Mouse (Mus musculus) hindbrain, postnatal 0 days (tissue): Measurements from ENCODE around the gene Ndufa8. TPM values are rescaled to one million over a fixed set of nuclear protein-coding genes. Genes with fewer than 3 reads are reported as not detected.

Source experiments
- ATAC-seq: fragments of 200-750 bp; cut with Nextera tagmentation; 2 replicates; pipeline ENCODE4 v1.8.0; 2017; ENCODE audit warnings: mild to moderate bottlenecking, moderate TSS enrichment, moderate library complexity
- DNase-seq: peaks from one replicate; pipeline ENCODE4 v3.0.0-alpha.2; 2015; ENCODE audit warnings: low spot score
- H3K27ac ChIP-seq: fragments of 300-500 bp; sonication (generic); 2 replicates; pipeline ENCODE4 v1.5.1; 2014; ENCODE audit warnings: mild to moderate bottlenecking
- H3K27me3 ChIP-seq: fragments of 300-500 bp; sonication (generic); 2 replicates; pipeline ENCODE4 v1.6.1; 2014; ENCODE audit warnings: low read length, mixed read lengths; ENCODE audit not compliant: insufficient read depth
- H3K36me3 ChIP-seq: fragments of 300-500 bp; sonication (generic); 2 replicates; pipeline ENCODE4 v1.6.1; 2014; ENCODE audit warnings: low read length, mixed read lengths; ENCODE audit not compliant: insufficient read depth
- H3K4me1 ChIP-seq: fragments of 300-500 bp; sonication (generic); 2 replicates; pipeline ENCODE4 v1.6.1; 2014; ENCODE audit warnings: antibody characterized with exemption, low read length, mixed read lengths; ENCODE audit not compliant: insufficient read depth
- H3K4me2 ChIP-seq: fragments of 300-500 bp; sonication (generic); 2 replicates; pipeline ENCODE4 v1.6.1; 2014; ENCODE audit warnings: low read depth, mild to moderate bottlenecking, low read length, moderate library complexity, mixed read lengths
- H3K4me3 ChIP-seq: fragments of 300-500 bp; sonication (generic); 2 replicates; pipeline ENCODE4 v1.5.1; 2014; ENCODE audit warnings: low read length
- H3K9ac ChIP-seq: fragments of 300-500 bp; sonication (generic); replicated peaks from 2 replicates; pipeline ENCODE4 v1.6.1; 2014; ENCODE audit warnings: mild to moderate bottlenecking, low read length, moderate library complexity, mixed read lengths
- H3K9me3 ChIP-seq: fragments of 300-500 bp; sonication (generic); 2 replicates; pipeline ENCODE4 v1.6.1; 2016; ENCODE audit warnings: low read length, mixed read lengths
- CTCF ChIP-seq: IDR thresholded peaks from 2 replicates; pipeline ENCODE4 v1.5.1; 2016; ENCODE audit warnings: antibody characterized with exemption, control low read depth, low read depth
- WGBS: fragments of 180-500 bp; shearing (Covaris S2); extraction: QIAGEN DNeasy Blood & Tissue Kit; methylation state at CpG from one replicate; pipeline ENCODE4 v1.1.7; 2014; 5-methylcytosine and 5-hydroxymethylcytosine counted together
- polyA plus RNA-seq: library from polyadenylated mRNA; unstranded; fragments of >200 nt; fragmentation: Nextera tagmentation; extraction: Ambion mirVana; gene quantifications from 2 replicates; pipeline ENCODE4 v1.2.1, GENCODE M21; 2015
- total RNA-seq: library from RNA; depleted of rRNA; stranded (reverse); fragments of >200 nt; gene quantifications from 2 replicates; pipeline ENCODE4 v1.2.3, GENCODE M21; 2014

Ndufa8 gene
- total and polyA plus RNA-seq, 2 experiments from 2014 or later, result 85.4 to 376 TPM

GRCm38 (mm10) chr2:36049567-36049954 is 355 bp upstream of the Ndufa8 start:
- Histone ChIP-seq H3K4me3 (peak overlapping the region; percentile 54), H3K4me1 (peaks cover 8% of the 10 kb centered on the region), H3K27ac (no peak overlapping the region), H3K4me2 (peak overlapping the region; percentile 75), H3K27me3 (no peaks in the 10 kb centered on the region), H3K36me3 (no peaks in the 10 kb centered on the region), H3K9ac (no peak overlapping the region), H3K9me3 (no peaks in the 10 kb centered on the region)
- no peak for TF ChIP-seq CTCF
- peak; percentile 49; the same call in 1 of the 2 replicates for ATAC-seq
- WGBS, result 44% methylated on average over 10 of the region's 10 CpGs
- no peak for DNase-seq

GRCm38 (mm10) chr2:36048164-36048563 is 1.0 kb downstream of the Ndufa8 start:
- Histone ChIP-seq H3K4me2 (peak overlapping the region; percentile 75), H3K27me3 (no peaks in the 10 kb centered on the region), H3K4me1 (peaks cover 8% of the 10 kb centered on the region), H3K9ac (peak overlapping the region; percentile 69), H3K36me3 (0 out of 2 replicates have a peak, but pooled peaks cover under 1% of the 10 kb centered on the region), H3K9me3 (no peaks in the 10 kb centered on the region), H3K27ac (peak overlapping the region; percentile 68; the same call in 1 of the 2 replicates), H3K4me3 (peak overlapping the region; percentile 54)
- DNase-seq, result no peak
- TF ChIP-seq CTCF, result no peak
- WGBS, result 74% methylated on average over 8 of the region's 8 CpGs
- ATAC-seq, result no peak

- no peak for ATAC-seq
- no peaks in the 10 kb centered on the region for H3K4me1 ChIP-seq
- no peak overlapping the region for H3K27ac ChIP-seq
- DNase-seq, result no peak
- H3K36me3 ChIP-seq, result peaks cover 14% of the 10 kb centered on the region; the same call in 1 of the 2 replicates
- H3K4me3 ChIP-seq, result no peak overlapping the region
- H3K9ac ChIP-seq, result no peak overlapping the region
- no peak overlapping the region for H3K4me2 ChIP-seq
- TF ChIP-seq CTCF, result no peak
- no peaks in the 10 kb centered on the region for H3K9me3 ChIP-seq
- WGBS, result 70% methylated on average over 1 of the region's 1 CpGs
- no peaks in the 10 kb centered on the region for H3K27me3 ChIP-seq
Observed at GRCm38 (mm10) chr2:36040872-36041271, 8.3 kb downstream of the Ndufa8 start.

- DNase-seq (no peak), ATAC-seq (no peak)
- no peaks in the 10 kb centered on the region for H3K9me3 ChIP-seq
- H3K9ac ChIP-seq, result no peak overlapping the region
- TF ChIP-seq CTCF, result no peak
- no peak overlapping the region for H3K4me2 ChIP-seq
- H3K27me3 ChIP-seq, result no peaks in the 10 kb centered on the region
- no peak overlapping the region for H3K27ac ChIP-seq
- H3K4me1 ChIP-seq, result no peaks in the 10 kb centered on the region
- WGBS, result 84% methylated on average over 7 of the region's 7 CpGs
- no peak overlapping the region for H3K4me3 ChIP-seq
- H3K36me3 ChIP-seq, result peaks cover 24% of the 10 kb centered on the region
Observed at GRCm38 (mm10) chr2:36039297-36039985, 9.8 kb downstream of the Ndufa8 start.

GRCm38 (mm10) chr2:36035413-36036081 is 13.7 kb downstream of the Ndufa8 start:
- TF ChIP-seq CTCF, result no peak
- peaks cover 5% of the 10 kb centered on the region; the same call in 1 of the 2 replicates for H3K9me3 ChIP-seq
- peaks cover 21% of the 10 kb centered on the region for H3K36me3 ChIP-seq
- ATAC-seq (no peak), DNase-seq (no peak)
- WGBS, result 89% methylated on average over 11 of the region's 11 CpGs
- H3K27me3 ChIP-seq, result no peaks in the 10 kb centered on the region
- no peak overlapping the region for H3K27ac ChIP-seq
- no peaks in the 10 kb centered on the region for H3K4me1 ChIP-seq
- no peak overlapping the region for H3K4me2 ChIP-seq
- no peak overlapping the region for H3K9ac ChIP-seq
- no peak overlapping the region for H3K4me3 ChIP-seq

GRCm38 (mm10) chr2:36034898-36035297 is 14.3 kb downstream of the Ndufa8 start:
- Histone ChIP-seq H3K27me3 (no peaks in the 10 kb centered on the region), H3K4me2 (no peak overlapping the region), H3K27ac (no peak overlapping the region), H3K4me3 (no peak overlapping the region), H3K36me3 (peaks cover 21% of the 10 kb centered on the region), H3K9ac (no peak overlapping the region), H3K4me1 (no peaks in the 10 kb centered on the region), H3K9me3 (peaks cover 5% of the 10 kb centered on the region; the same call in 1 of the 2 replicates)
- DNase-seq (no peak), ATAC-seq (no peak)
- no peak for TF ChIP-seq CTCF
- WGBS, result 93% methylated on average over 7 of the region's 7 CpGs

GRCm38 (mm10) chr2:36033966-36034365 is 15.2 kb downstream of the Ndufa8 start:
- ATAC-seq, result no peak

More at GRCm38 (mm10) chr2:36033966-36034365, 15.2 kb downstream of the Ndufa8 start:
- Histone ChIP-seq H3K27ac (no peak overlapping the region), H3K4me3 (no peak overlapping the region), H3K9ac (no peak overlapping the region), H3K36me3 (peaks cover 21% of the 10 kb centered on the region), H3K9me3 (peaks cover 5% of the 10 kb centered on the region; the same call in 1 of the 2 replicates), H3K27me3 (no peaks in the 10 kb centered on the region), H3K4me2 (no peak overlapping the region), H3K4me1 (no peaks in the 10 kb centered on the region)
- TF ChIP-seq CTCF, result no peak
- DNase-seq, result no peak
- WGBS, result 82% methylated on average over 7 of the region's 7 CpGs
